Mouse (Mus musculus) gastrocnemius, adult 8-10 months (tissue): Measurements from ENCODE around the gene Abcg5. TPM values are rescaled to one million over a fixed set of nuclear protein-coding genes. Genes with fewer than 3 reads are reported as not detected.

Experiments used
- DNase-seq, 2 experiments: peaks; one replicate each; pipeline ENCODE4 v3.0.0; 2022; ENCODE audit warnings: low spot score in 2 of 2
- total RNA-seq, 4 experiments: library from RNA; stranded (reverse); gene quantifications; 2 replicates each; pipeline ENCODE4 v1.2.4; 2022

The Abcg5 gene
- total RNA-seq, 4 experiments from 2014 or later: not detected

GRCm38 (mm10) chr17:84611971-84612370 lies 70.8 kb downstream of the Abcg5 start:
- DNase-seq: peak in 1 of 2 experiments; percentile 28

- DNase-seq: peak; percentile 33 to 57
These were observed 71.3 kb downstream of the Abcg5 start for GRCm38 (mm10) chr17:84611500-84611899.

- DNase-seq: no peak
These were observed 74.2 kb downstream of the Abcg5 start for GRCm38 (mm10) chr17:84608606-84609005.

Other genes starting within 250 kb of the Abcg5 start
- gene Thada, start 216.8 kb downstream of the Abcg5 start, total RNA-seq: 1 to 10 TPM; 4.4 to 6.3 (median 5.6) TPM
- 1 to 10 TPM in 1 of 4 experiments, under 1 TPM in 3; 0.73 to 1.3 (median 0.96) TPM for gene Plekhh2, start 171.1 kb downstream of the Abcg5 start, total RNA-seq
- gene Dync2li1, start 56.5 kb downstream of the Abcg5 start, total RNA-seq: 1 to 10 TPM; 2.0 to 2.6 (median 2.3) TPM
- gene Abcg8, start 6.7 kb downstream of the Abcg5 start, total RNA-seq: under 1 TPM in 1 of 4 experiments, not detected in 3; 0.08 TPM
- gene Lrpprc, start 107.8 kb upstream of the Abcg5 start, total RNA-seq: 10 to 100 TPM; 60.0 to 70.5 (median 65.7) TPM